15 mouse cellular contexts compared by ENCODE assay signal in genomic region chr5:75500654-75501416, GRCm38 (mm10).
DNase-seq lines count a peak whose midpoint lies in the region.
"Had no signal": no experiment of that assay in that cellular context is flagged by ENCODE, and none has a peak within 500 bp of the region (broad histone marks: within the 10 kb centered on the region; RNA-seq: fewer than 3 reads in every experiment).

No protein-coding gene starts in this region.

- DNase-seq in heart, postnatal 36 days = peak; percentile 3 to 5
- DNase-seq in heart, adult 8-10 months (ENCODE audit: low spot score) = no peak
- peak; percentile 29 for DNase-seq in lung, postnatal 10 days
- no peak for DNase-seq in lung, postnatal 36 days
- DNase-seq in brain, adult 2 months (ENCODE audit: low read depth, low spot score) = peak; percentile 24
- DNase-seq in left cerebral cortex, postnatal 14 days (ENCODE audit: low spot score in 2 of 2) = no peak
- DNase-seq in kidney, postnatal 10 days = no peak
- DNase-seq: adrenal gland, postnatal 14 days; cerebellum, adult 11-12 months; cerebellum, adult 9-11 months; gastrocnemius, postnatal 10 days; kidney, adult 8-10 months; kidney, postnatal 14 days; right cerebral cortex, postnatal 25 days; thymus, postnatal 14 days had no signal

- intact Hi-C loops in heart, postnatal 36 days (cut with DNase I) = no loop called here
- intact Hi-C loops in left cerebral cortex, postnatal 14 days (cut with DNase I) = no loop called here

Comparison
In these comparisons a context has a peak if more than half of its experiments do, and no peak if none do; other contexts are left out.
1. DNase-seq: peak in heart, postnatal 36 days (2 of 2), lung, postnatal 10 days (single experiment) and brain, adult 2 months (single experiment); none in heart, adult 8-10 months (single experiment), lung, postnatal 36 days (single experiment), left cerebral cortex, postnatal 14 days (0 of 2) and kidney, postnatal 10 days (single experiment).